Mouse (Mus musculus): Measurements from ENCODE around the gene Luc7l2. TPM values are rescaled to one million over a fixed set of nuclear protein-coding genes. Genes with fewer than 3 reads are reported as not detected.

Luc7l2 gene
- polyA plus RNA-seq (2016; fragmentation: Nextera tagmentation; extraction: Ambion mirVana), result 28.6 and 39.7 TPM in 2 replicates

GRCm38 (mm10) chr6:38551062-38551988, at the start of gene Luc7l2:
Gene Luc7l2 (plus strand): TSS chr6:38551334.
- WGBS, result under 1% methylated on average over 98 of the region's 98 CpGs
- H3K4me1 ChIP-seq, result peaks cover 11% of the 10 kb centered on the region
- DNase-seq (ENCODE audit: low spot score), result peak; percentile 97
- H3K36me3 ChIP-seq, result peaks cover 16% of the 10 kb centered on the region
- H3K9me3 ChIP-seq (replicated peaks), result no peaks in the 10 kb centered on the region
- H3K4me3 ChIP-seq, result peak within 1 kb of the TSS; percentile 89
- H3K27me3 ChIP-seq (ENCODE audit: low read depth, poor library complexity, severe bottlenecking), result no peaks in the 10 kb centered on the region
- peak within 1 kb of the TSS; percentile 99 for H3K27ac ChIP-seq

- H3K27me3 ChIP-seq (ENCODE audit: low read depth, poor library complexity, severe bottlenecking), result no peaks in the 10 kb centered on the region
- H3K9me3 ChIP-seq (replicated peaks), result no peaks in the 10 kb centered on the region
- no peak for DNase-seq (ENCODE audit: low spot score)
- no peak overlapping the region for H3K4me3 ChIP-seq
- WGBS, result 96% methylated on average over 1 of the region's 1 CpGs
- no peak overlapping the region for H3K27ac ChIP-seq
- H3K36me3 ChIP-seq, result 0 out of 2 replicates have a peak, but pooled peaks cover 5% of the 10 kb centered on the region
- no peaks in the 10 kb centered on the region for H3K4me1 ChIP-seq
Observed at GRCm38 (mm10) chr6:38512096-38512495, 39.0 kb upstream of the Luc7l2 start.

- no peaks in the 10 kb centered on the region for H3K27me3 ChIP-seq (ENCODE audit: low read depth, poor library complexity, severe bottlenecking)
- H3K27ac ChIP-seq, result no peak overlapping the region
- no peak for DNase-seq (ENCODE audit: low spot score)
- H3K9me3 ChIP-seq (replicated peaks), result no peaks in the 10 kb centered on the region
- H3K4me3 ChIP-seq, result no peak overlapping the region
- H3K4me1 ChIP-seq, result no peaks in the 10 kb centered on the region
- 0 out of 2 replicates have a peak, but pooled peaks cover 5% of the 10 kb centered on the region for H3K36me3 ChIP-seq
Observed at GRCm38 (mm10) chr6:38512830-38513229, 38.3 kb upstream of the Luc7l2 start.

- Histone ChIP-seq H3K36me3 (0 out of 2 replicates have a peak, but pooled peaks cover 2% of the 10 kb centered on the region), H3K27me3 (ENCODE audit: low read depth, poor library complexity, severe bottlenecking) (no peaks in the 10 kb centered on the region), H3K9me3 (replicated peaks) (no peaks in the 10 kb centered on the region), H3K27ac (no peak overlapping the region), H3K4me3 (no peak overlapping the region), H3K4me1 (no peaks in the 10 kb centered on the region)
- DNase-seq (ENCODE audit: low spot score), result no peak
- WGBS, result 95% methylated on average over 4 of the region's 4 CpGs
Observed at GRCm38 (mm10) chr6:38515201-38515600, 35.9 kb upstream of the Luc7l2 start.

GRCm38 (mm10) chr6:38523851-38524250, 27.3 kb upstream of the Luc7l2 start:
- 12% methylated on average over 8 of the region's 8 CpGs for WGBS

GRCm38 (mm10) chr6:38531211-38531820, 19.8 kb upstream of the Luc7l2 start:
- Histone ChIP-seq H3K27me3 (ENCODE audit: low read depth, poor library complexity, severe bottlenecking) (no peaks in the 10 kb centered on the region), H3K36me3 (no peaks in the 10 kb centered on the region), H3K4me1 (peaks cover 22% of the 10 kb centered on the region), H3K9me3 (replicated peaks) (no peaks in the 10 kb centered on the region), H3K27ac (0 out of 2 replicates have a peak overlapping the region, but pooled peaks have one; percentile 30), H3K4me3 (no peak overlapping the region)
- 48% methylated on average over 5 of the region's 5 CpGs for WGBS
- no peak for DNase-seq (ENCODE audit: low spot score)

More at GRCm38 (mm10) chr6:38523851-38524250, 27.3 kb upstream of the Luc7l2 start:
- no peaks in the 10 kb centered on the region for H3K9me3 ChIP-seq (replicated peaks)
- 0 out of 2 replicates have a peak, but pooled peaks cover 4% of the 10 kb centered on the region for H3K36me3 ChIP-seq
- no peak overlapping the region for H3K27ac ChIP-seq
- H3K27me3 ChIP-seq (ENCODE audit: low read depth, poor library complexity, severe bottlenecking), result no peaks in the 10 kb centered on the region
- 0 out of 2 replicates have a peak, but pooled peaks cover 6% of the 10 kb centered on the region for H3K4me1 ChIP-seq
- no peak overlapping the region for H3K4me3 ChIP-seq
- no peak for DNase-seq (ENCODE audit: low spot score)

GRCm38 (mm10) chr6:38532500-38533420, 18.4 kb upstream of the Luc7l2 start:
- H3K36me3 ChIP-seq, result no peaks in the 10 kb centered on the region
- no peaks in the 10 kb centered on the region for H3K9me3 ChIP-seq (replicated peaks)
- peak; percentile 60 for DNase-seq (ENCODE audit: low spot score)
- H3K4me3 ChIP-seq, result peak overlapping the region; percentile 82
- WGBS, result 11% methylated on average over 25 of the region's 25 CpGs
- peaks cover 22% of the 10 kb centered on the region for H3K4me1 ChIP-seq
- peak overlapping the region; percentile 95 for H3K27ac ChIP-seq
- no peaks in the 10 kb centered on the region for H3K27me3 ChIP-seq (ENCODE audit: low read depth, poor library complexity, severe bottlenecking)

GRCm38 (mm10) chr6:38533428-38534405, 17.4 kb upstream of the Luc7l2 start, which contains the start of gene Fmc1:
Gene Fmc1 (plus strand): TSS chr6:38533502.
- WGBS, result 6% methylated on average over 41 of the region's 41 CpGs
- no peaks in the 10 kb centered on the region for H3K27me3 ChIP-seq (ENCODE audit: low read depth, poor library complexity, severe bottlenecking)
- no peaks in the 10 kb centered on the region for H3K36me3 ChIP-seq
- peak; percentile 96 for DNase-seq (ENCODE audit: low spot score)
- peaks cover 22% of the 10 kb centered on the region for H3K4me1 ChIP-seq
- H3K4me3 ChIP-seq, result peak within 1 kb of the TSS; percentile 82
- H3K9me3 ChIP-seq (replicated peaks), result no peaks in the 10 kb centered on the region
- H3K27ac ChIP-seq, result peak within 1 kb of the TSS; percentile 95

GRCm38 (mm10) chr6:38534640-38535365, 16.3 kb upstream of the Luc7l2 start:
- no peaks in the 10 kb centered on the region for H3K27me3 ChIP-seq (ENCODE audit: low read depth, poor library complexity, severe bottlenecking)
- under 1% methylated on average over 53 of the region's 53 CpGs for WGBS
- DNase-seq (ENCODE audit: low spot score), result peak; percentile 100
- H3K27ac ChIP-seq, result peak overlapping the region; percentile 95
- peaks cover 22% of the 10 kb centered on the region for H3K4me1 ChIP-seq
- H3K4me3 ChIP-seq, result peak overlapping the region; percentile 82
- H3K9me3 ChIP-seq (replicated peaks), result no peaks in the 10 kb centered on the region
- peaks cover 9% of the 10 kb centered on the region for H3K36me3 ChIP-seq

- WGBS, result 5% methylated on average over 9 of the region's 9 CpGs
- H3K9me3 ChIP-seq (replicated peaks), result no peaks in the 10 kb centered on the region
- H3K4me3 ChIP-seq, result peak overlapping the region; percentile 82
- DNase-seq (ENCODE audit: low spot score), result no peak
- no peaks in the 10 kb centered on the region for H3K27me3 ChIP-seq (ENCODE audit: low read depth, poor library complexity, severe bottlenecking)
- peaks cover 14% of the 10 kb centered on the region for H3K36me3 ChIP-seq
- H3K27ac ChIP-seq, result peak overlapping the region; percentile 95
- H3K4me1 ChIP-seq, result peaks cover 22% of the 10 kb centered on the region
Observed at GRCm38 (mm10) chr6:38535366-38535690, 15.8 kb upstream of the Luc7l2 start.

- Histone ChIP-seq H3K36me3 (peaks cover 15% of the 10 kb centered on the region), H3K4me3 (peak overlapping the region; percentile 82), H3K9me3 (replicated peaks) (no peaks in the 10 kb centered on the region), H3K27ac (no peak overlapping the region), H3K4me1 (peaks cover 22% of the 10 kb centered on the region), H3K27me3 (ENCODE audit: low read depth, poor library complexity, severe bottlenecking) (no peaks in the 10 kb centered on the region)
- WGBS, result 82% methylated on average over 1 of the region's 1 CpGs
- DNase-seq (ENCODE audit: low spot score), result no peak
Observed at GRCm38 (mm10) chr6:38535788-38536187, 15.3 kb upstream of the Luc7l2 start.

Data from limb, embryonic 10.5 days (tissue).